Mouse (Mus musculus): ENCODE data around the gene Slc5a7.

The Slc5a7 gene

GRCm38 (mm10) chr17:54298934-54299333, at the start of gene Slc5a7:
Gene Slc5a7, minus strand, starts transcription at chr17:54299034.
- in situ Hi-C loops (cut with MseI, MboI): no loop called here

- in situ Hi-C loops (cut with MseI, MboI): loop anchor here in 1 of 2 experiments (10.0 kb wide), 1 partner anchor 283 kb away; no protein-coding TSS in a partner anchor
Observed at GRCm38 (mm10) chr17:54347672-54348071, 48.8 kb upstream of the Slc5a7 start.

- in situ Hi-C loops (cut with MseI, MboI): loop anchor here (5.0 to 10.0 kb wide), 3 partner anchors 276 to 326 kb away; no protein-coding TSS in a partner anchor
Observed at GRCm38 (mm10) chr17:54343395-54343794, 44.6 kb upstream of the Slc5a7 start.

- in situ Hi-C loops (cut with MseI, MboI): no loop called here
Observed at GRCm38 (mm10) chr17:54298232-54298924, 456 bp downstream of the Slc5a7 start.

GRCm38 (mm10) chr17:54250783-54251182, 48.1 kb downstream of the Slc5a7 start:
- in situ Hi-C loops (cut with MseI, MboI): no loop called here

- in situ Hi-C loops (cut with MseI, MboI): no loop called here
Observed at GRCm38 (mm10) chr17:54243650-54244300, 55.1 kb downstream of the Slc5a7 start.

- in situ Hi-C loops (cut with MseI, MboI): no loop called here
Observed at GRCm38 (mm10) chr17:54239435-54239834, 59.4 kb downstream of the Slc5a7 start.
